Mouse (Mus musculus) left cerebral cortex, postnatal 36 days (tissue): ENCODE measurements at regions not wholly inside any gene's neighbourhood (a gene's known extent, or its start where the extent isn't known, plus 50 kb on each side); places are given as distances from the start of the nearest gene placed in this dataset.

Experiments
- DNase-seq, 2 experiments: peaks; one replicate each; pipeline ENCODE4 v3.0.0; 2021 to 2022; ENCODE audit warnings: low spot score in 2 of 2, mixed read lengths in 1 of 2
- intact Hi-C: fragments of 180-260 bp; cut with DNase I; formaldehyde crosslinking; loops from one replicate; pipeline ENCODE4 v1.15.1; 2025

- no peak for DNase-seq
- intact Hi-C loops: loop anchor here (5.0 kb wide), 2 partner anchors 78 to 148 kb away; partner anchors contain the start of genes Ppm1b and Slc3a1
Measured at GRCm38 (mm10) chr17:84879146-84879545, 77.4 kb upstream of the Ppm1b start.

GRCm38 (mm10) chr17:84880946-84881345, 75.6 kb upstream of the Ppm1b start:
- DNase-seq: no peak
- intact Hi-C loops: no loop called here

- intact Hi-C loops: no loop called here
- DNase-seq: no peak
Measured at GRCm38 (mm10) chr17:84888525-84888924, 68.0 kb upstream of the Ppm1b start.

GRCm38 (mm10) chr17:84890871-84891599, 65.5 kb upstream of the Ppm1b start:
- intact Hi-C loops: no loop called here
- DNase-seq: no peak

GRCm38 (mm10) chr17:84893273-84894033, 63.1 kb upstream of the Ppm1b start:
- intact Hi-C loops: no loop called here
- DNase-seq: no peak

- intact Hi-C loops: no loop called here
- no peak for DNase-seq
Measured at GRCm38 (mm10) chr17:84895526-84895925, 61.0 kb upstream of the Ppm1b start.

GRCm38 (mm10) chr17:84896572-84896971, 60.0 kb upstream of the Ppm1b start:
- intact Hi-C loops: no loop called here
- no peak for DNase-seq

- DNase-seq: no peak
- intact Hi-C loops: no loop called here
Measured at GRCm38 (mm10) chr17:84898407-84898806, 58.1 kb upstream of the Ppm1b start.

- intact Hi-C loops: no loop called here
- no peak for DNase-seq
Measured at GRCm38 (mm10) chr17:84903625-84904337, 52.8 kb upstream of the Ppm1b start.
